Mouse (Mus musculus) central nervous system, embryonic 11.5 days (tissue): Measurements from ENCODE around the gene 1700037C18Rik. TPM values are rescaled to one million over a fixed set of nuclear protein-coding genes. Genes with fewer than 3 reads are reported as not detected.

Experiments
- polyA plus RNA-seq: library from polyadenylated mRNA; depleted of rRNA; stranded (reverse); fragments of >200 nt; gene quantifications from 2 replicates; pipeline ENCODE4 v1.2.3, GENCODE M21; 2012; rRNA removed

1700037C18Rik gene
- 3.4 and 3.8 TPM in 2 replicates for polyA plus RNA-seq

DNA sequence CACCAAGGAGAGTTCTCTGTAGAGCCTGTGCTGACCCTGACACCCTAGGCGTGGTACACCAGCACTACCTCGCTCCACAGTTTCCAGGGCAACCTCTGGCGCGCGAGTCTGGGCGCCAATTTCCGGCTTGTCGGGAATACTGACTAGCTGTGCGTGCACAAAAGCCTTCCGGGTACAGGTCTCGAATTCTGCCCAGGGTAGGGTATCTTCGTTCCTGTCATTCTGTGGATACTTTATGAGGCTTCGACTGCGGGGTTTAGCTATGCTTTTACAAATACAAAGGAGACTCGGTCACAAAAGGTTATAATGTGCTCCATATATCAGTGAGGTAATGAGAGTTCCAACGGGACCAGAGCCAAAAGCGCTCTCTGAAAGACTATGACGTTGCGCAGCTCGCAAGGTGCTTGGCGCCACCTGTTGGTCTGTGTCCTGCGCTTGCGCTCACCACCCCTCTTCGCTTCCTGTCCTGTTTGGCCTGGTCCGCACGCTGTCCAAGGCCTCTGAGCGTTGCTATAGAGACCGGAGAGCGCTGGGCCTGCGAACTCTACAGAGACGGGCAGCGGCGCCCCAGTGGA lies at the start of gene 1700037C18Rik, which contains the start of gene Cluap1:
Gene 1700037C18Rik (minus strand): TSS at position 153 of the 575 bp plus-strand sequence.
Gene Cluap1 (plus strand): TSS at position 265 of the 575 bp plus-strand sequence.

GRCm38 (mm10) chr16:3884201-3885064 lies 24.1 kb downstream of the 1700037C18Rik start, which contains the start of the genes Zfp597 and Gm20695:
Gene Zfp597 (minus strand): TSS chr16:3884561.
Gene Gm20695 (plus strand): TSS chr16:3884648.

GRCm38 (mm10) chr16:3872216-3873047 lies 36.1 kb downstream of the 1700037C18Rik start, which contains the start of gene Naa60:
Gene Naa60 (plus strand): TSS chr16:3872375.

DNA sequence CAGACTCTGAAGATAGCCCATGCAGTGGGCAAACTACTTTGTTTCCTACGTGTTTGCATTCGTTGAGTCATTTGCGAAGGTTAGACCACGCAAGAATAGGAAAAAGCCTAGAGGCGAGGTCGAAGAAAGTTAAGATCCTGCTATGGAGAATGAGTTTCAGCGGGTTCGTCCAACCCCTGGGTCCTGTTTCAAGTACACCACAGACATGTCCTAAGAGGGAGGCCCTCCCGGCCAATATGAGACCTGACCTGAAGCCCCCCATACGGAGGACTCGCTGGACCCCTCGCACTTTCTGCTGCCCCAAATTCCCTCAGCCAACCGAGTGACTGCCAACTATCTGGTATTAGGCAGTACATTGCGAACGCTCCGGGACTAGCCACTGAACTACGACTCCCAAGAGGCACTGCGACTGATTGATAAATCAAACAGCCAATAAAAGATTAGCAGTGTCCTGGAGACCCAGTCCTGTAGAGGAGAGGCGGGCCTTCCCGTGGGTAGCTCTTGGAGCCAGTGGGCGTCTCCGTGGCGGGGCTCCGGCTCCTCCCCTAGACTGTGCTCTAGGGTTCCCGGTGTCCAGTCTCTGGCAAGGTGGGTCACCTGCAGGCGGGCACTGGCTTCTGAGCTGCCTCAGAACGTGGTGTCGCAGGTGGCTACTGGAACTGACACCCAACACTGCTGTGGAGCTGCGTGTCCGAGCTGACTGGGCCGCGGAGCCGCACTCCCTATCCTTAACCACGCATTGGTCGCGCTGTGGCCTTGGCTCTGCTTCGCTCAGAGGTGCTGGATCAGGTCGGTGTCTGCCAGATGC lies 61.6 kb downstream of the 1700037C18Rik start, which contains the start of gene Zfp174:
Gene Zfp174 (plus strand): TSS at position 558 of the 808 bp plus-strand sequence.

Other genes starting within 250 kb of the 1700037C18Rik start
- gene Mefv, start 190.6 kb downstream of the 1700037C18Rik start, polyA plus RNA-seq, result 0.04 TPM in 1 of 2 replicates, not detected in the other
- 17.9 and 18.3 TPM in 2 replicates for gene Zfp263, start 164.6 kb downstream of the 1700037C18Rik start, polyA plus RNA-seq
- gene Olfr15, start 77.8 kb downstream of the 1700037C18Rik start, polyA plus RNA-seq, result 0.06 TPM in 1 of 2 replicates, not detected in the other
- gene Zfp174, start 61.4 kb downstream of the 1700037C18Rik start, polyA plus RNA-seq, result 0.96 and 1.9 TPM in 2 replicates
- 27.2 and 50.1 TPM in 2 replicates for gene Naa60, start 36.3 kb downstream of the 1700037C18Rik start, polyA plus RNA-seq
- 9.4 and 11.1 TPM in 2 replicates for gene Zfp597, start 24.1 kb downstream of the 1700037C18Rik start, polyA plus RNA-seq
- 0.48 and 0.81 TPM in 2 replicates for gene Gm20695, start 24.0 kb downstream of the 1700037C18Rik start, polyA plus RNA-seq
- gene Cluap1, start 112 bp upstream of the 1700037C18Rik start, polyA plus RNA-seq, result 24.8 and 38.3 TPM in 2 replicates
- 0.91 and 1.9 TPM in 2 replicates for gene Nlrc3, start 67.9 kb upstream of the 1700037C18Rik start, polyA plus RNA-seq
- 44.6 and 45.1 TPM in 2 replicates for gene Slx4, start 95.1 kb upstream of the 1700037C18Rik start, polyA plus RNA-seq
- 0.14 TPM in 1 of 2 replicates, not detected in the other for gene Dnase1, start 128.3 kb upstream of the 1700037C18Rik start, polyA plus RNA-seq
- 87.7 and 102 TPM in 2 replicates for gene Trap1, start 169.1 kb upstream of the 1700037C18Rik start, polyA plus RNA-seq